Mouse (Mus musculus) brain, embryonic 18.5 days (tissue): ENCODE data around the gene Cd82.

Source experiments
- DNase-seq: peaks from one replicate; pipeline ENCODE4 v3.0.0-alpha.2; 2012; ENCODE audit warnings: low read depth, low spot score

Gene Cd82

GRCm38 (mm10) chr2:93445237-93445651, 17.7 kb downstream of the Cd82 start:
- no peak for DNase-seq

DNA sequence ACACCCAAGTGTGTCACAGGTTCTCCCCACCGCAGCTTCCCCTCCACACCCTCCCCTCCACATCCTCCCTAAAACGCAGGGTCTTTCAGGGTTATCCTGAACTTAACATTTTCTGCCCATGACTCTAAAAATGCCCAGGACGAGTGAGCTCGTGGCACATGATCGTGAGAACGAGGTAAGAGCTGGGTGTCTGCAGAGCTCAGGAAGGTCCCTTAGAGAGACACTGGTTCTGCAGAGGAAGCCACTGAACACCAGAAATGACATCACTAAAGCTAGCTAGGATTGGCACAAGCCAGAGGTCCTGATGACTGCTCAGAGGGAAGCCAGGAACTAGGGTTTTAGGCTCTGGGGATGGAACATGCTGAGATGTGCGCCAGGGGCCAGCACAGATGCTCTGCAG, 18.7 kb downstream of the Cd82 start:
- DNase-seq = no peak

DNA sequence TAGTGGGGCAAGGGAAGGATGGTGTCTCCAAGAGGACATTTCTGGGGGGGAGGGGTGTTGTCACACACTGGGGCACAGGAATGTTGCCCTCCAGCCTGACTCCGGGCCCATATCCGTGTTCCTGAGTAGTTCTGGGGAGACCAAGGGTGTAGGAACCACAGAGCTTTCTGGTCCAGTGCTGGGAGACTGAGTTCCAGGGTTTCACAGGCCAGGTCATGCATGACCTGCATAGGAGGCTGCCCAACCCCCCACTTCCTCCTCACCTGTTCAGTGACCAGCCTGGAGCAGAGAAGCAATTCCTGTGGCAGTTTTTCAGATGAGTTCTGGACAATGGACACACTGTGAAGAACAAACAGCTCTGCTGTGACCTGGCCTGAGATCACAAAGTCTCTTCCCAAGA, 19.8 kb downstream of the Cd82 start:
- no peak for DNase-seq

- no peak for DNase-seq
Measured at GRCm38 (mm10) chr2:93439812-93440559, 23.0 kb downstream of the Cd82 start.

DNA sequence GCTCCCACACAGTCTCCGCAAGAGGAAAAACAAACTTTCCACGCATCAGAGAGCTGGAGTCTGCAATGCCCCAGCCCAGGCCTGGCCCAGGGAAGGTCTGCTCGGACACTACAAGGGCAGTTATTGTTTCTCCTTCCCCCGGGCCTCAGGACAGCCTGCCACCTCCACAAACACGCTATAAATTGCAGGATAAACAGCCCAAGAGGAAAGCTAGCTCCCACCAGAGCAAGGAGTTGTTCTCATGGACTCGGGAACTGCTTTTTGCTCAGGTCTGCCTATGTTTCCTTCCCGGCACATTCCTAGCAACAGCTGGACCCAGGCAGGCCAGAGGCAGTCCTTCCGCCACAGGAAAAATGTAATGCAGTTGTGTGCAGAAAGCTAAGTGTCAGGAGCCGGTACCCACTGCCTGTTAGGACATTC, 23.6 kb downstream of the Cd82 start:
- DNase-seq = no peak

DNA sequence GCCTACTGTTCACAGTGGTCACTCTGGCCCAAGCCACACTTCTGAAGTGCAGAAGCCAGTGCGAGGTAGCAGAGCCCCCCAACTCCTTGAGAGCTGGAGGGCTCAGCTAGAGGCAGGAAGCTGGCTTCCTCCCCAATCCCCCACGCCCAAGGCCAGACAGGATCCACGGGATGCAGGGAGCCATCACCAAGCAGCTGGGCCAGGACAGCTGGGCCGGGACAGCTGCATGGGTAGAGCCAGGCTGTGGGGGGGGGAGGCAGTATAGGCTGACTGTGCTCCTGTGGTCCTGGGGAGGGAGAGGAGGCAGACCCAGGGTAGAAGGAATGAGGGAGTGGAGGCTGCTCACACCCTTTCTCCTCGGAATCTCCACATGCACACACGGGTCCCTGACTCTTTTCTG, 24.6 kb downstream of the Cd82 start:
- DNase-seq = no peak

- DNase-seq = no peak
Measured at GRCm38 (mm10) chr2:93435577-93435976, 27.4 kb downstream of the Cd82 start.

GRCm38 (mm10) chr2:93434896-93435295, 28.0 kb downstream of the Cd82 start:
- no peak for DNase-seq

DNA sequence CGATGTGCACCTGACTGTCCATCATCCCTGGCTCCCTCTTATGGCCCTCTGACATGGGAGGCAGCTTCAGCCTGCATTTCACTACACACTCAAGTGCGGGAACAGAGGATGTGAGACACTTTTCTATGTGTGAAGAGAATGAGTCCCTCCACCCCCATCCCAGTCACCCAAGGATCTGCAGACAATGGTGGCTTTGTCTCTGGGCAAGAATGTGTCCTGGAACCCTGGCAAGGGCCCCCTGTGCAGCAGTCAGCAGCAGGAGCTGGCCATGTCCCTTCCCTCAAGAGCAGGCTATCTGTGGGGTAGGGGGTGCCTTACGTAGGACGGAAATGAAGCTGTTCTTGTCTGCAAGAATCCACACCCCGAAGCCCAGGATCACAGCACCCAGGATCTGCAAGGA, 29.4 kb downstream of the Cd82 start:
- DNase-seq = no peak

DNA sequence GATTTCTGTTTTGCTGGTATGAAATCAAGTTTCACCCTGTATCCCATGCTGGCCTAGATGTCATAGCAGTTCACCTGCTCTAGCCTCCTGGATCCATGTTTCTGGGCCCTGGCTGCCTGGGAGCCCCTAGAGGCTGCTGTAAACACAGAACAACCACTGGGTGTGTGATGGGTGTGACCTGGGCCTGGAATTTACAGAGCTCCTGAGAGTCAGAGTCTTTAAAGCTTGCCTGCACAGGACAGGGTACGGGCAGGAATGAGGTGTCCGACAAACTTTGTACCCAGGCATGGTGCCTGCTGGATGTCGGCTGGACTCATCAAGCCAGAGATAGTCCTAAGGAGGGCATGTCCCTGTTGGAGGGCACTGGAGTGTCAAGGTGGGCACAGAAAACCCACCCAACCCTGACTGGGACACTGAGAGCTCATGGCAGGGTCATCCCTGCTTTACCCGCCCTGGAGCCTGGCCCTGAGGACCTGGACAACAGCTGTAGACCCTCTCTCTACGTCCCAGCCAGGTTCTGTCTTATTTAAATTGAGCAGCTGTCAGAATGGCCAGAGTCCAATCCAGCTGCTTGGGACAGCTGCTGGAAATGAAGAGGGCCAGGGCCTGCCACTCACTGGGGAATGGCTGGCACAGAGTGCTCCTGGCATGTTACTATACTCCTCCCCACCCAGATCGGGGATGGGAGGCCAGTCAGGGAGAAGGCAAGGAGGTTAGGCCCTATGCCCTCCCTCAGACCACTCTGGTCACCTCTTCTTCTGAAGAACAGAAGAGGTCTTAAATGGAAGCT, 30.1 kb downstream of the Cd82 start:
- no peak for DNase-seq

DNA sequence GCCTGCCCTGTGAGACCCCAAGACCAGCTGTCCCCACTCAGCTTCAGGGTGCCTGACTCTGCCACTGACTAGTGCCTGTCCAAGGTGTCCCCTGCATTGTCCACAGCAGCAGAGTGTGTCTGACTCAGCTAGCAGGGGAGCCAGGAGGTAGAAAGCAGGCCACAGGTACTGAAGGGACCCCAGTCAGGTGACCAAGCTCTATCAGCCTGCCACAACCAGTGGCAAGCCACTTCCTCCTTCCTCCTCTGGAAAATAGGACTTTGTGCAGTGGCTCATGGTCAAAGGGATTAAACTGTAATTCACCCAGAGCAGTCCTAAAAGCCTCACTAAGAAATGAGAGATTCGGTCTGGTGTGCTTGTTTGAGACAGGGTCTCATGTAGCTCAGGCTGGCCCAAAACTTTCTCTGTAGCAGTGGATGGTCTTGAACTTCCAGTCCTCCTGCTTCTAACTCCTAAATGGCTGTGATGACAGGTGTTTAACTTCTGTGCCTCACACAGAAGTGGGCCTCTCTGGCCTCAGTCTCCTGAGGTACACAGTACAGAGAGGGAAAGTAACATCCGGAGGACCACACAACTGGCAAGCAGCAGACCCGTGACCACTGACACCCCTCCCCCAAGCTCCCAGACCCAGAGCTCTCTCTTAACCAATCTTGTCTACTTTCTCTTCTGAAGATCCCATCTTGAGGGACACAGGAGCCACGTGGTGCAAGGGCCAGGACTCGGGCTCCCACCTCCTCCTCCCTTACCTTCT, 31.2 kb downstream of the Cd82 start:
- no peak for DNase-seq

DNA sequence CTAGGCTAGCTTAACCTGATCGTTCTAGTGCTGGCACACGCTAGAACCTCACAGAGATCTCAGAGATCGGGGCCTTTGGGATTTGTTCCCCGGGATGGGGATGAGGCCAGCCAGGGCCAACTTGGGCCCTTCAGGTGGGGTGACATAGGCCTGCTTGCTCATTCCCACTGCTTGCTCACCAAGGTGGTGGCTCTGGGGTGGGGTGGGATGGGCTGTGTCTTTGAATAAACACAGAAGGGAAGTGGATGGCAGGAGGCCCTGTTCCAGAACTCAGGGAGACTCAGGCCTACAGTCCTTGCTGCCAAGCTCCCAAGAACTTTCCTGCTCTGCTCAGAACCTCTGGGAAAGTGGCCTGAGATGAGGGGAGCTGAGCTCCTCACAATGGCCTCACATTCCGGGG, 31.9 kb downstream of the Cd82 start:
- no peak for DNase-seq

GRCm38 (mm10) chr2:93428004-93428531, 34.9 kb downstream of the Cd82 start:
- no peak for DNase-seq

GRCm38 (mm10) chr2:93427000-93427715, 35.8 kb downstream of the Cd82 start:
- no peak for DNase-seq

DNA sequence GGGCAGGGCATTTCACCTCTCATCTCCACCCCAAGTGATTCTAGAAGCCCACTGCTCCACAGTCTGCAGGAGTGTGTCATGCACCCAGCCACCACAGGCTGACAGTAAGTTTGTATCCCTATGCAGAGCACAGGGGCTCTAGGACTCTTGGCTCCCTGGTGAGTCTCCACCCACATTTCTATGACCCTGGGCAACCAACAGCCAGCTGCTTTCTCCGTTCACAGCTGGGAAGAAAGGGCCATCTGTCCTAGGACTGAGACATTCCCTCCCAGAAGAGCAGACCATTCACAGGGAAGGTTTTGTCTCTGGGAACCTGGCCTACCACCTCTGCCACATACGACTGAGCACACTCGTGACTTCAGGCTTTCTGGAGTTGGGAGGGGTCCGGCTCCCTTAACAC, 37.1 kb downstream of the Cd82 start:
- DNase-seq = no peak

- DNase-seq = no peak
Measured at GRCm38 (mm10) chr2:93424307-93424984, 38.5 kb downstream of the Cd82 start.

DNA sequence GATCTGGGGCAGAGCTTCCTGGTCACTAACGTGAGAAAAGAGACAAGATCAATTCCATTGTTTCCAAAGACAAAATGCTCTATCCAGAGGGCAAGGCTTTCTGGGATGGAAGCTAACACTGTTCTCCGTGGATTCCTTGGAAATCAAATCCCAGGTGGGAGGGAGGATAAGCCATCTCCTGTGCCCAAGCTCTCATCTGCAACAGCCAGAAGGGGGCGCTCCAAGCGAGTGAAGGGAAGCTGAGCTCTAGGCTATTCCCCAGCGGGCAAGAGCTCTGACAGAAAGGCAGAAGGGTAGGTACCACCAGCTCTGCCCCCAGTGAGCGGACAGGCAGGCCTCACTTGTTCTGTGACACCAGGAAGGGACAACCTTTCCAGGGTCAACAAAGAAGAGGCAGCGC, 41.6 kb downstream of the Cd82 start:
- DNase-seq = no peak

- DNase-seq = no peak
Measured at GRCm38 (mm10) chr2:93419971-93420370, 43.0 kb downstream of the Cd82 start.

- DNase-seq = no peak
Measured at GRCm38 (mm10) chr2:93418396-93418795, 44.5 kb downstream of the Cd82 start.

DNA sequence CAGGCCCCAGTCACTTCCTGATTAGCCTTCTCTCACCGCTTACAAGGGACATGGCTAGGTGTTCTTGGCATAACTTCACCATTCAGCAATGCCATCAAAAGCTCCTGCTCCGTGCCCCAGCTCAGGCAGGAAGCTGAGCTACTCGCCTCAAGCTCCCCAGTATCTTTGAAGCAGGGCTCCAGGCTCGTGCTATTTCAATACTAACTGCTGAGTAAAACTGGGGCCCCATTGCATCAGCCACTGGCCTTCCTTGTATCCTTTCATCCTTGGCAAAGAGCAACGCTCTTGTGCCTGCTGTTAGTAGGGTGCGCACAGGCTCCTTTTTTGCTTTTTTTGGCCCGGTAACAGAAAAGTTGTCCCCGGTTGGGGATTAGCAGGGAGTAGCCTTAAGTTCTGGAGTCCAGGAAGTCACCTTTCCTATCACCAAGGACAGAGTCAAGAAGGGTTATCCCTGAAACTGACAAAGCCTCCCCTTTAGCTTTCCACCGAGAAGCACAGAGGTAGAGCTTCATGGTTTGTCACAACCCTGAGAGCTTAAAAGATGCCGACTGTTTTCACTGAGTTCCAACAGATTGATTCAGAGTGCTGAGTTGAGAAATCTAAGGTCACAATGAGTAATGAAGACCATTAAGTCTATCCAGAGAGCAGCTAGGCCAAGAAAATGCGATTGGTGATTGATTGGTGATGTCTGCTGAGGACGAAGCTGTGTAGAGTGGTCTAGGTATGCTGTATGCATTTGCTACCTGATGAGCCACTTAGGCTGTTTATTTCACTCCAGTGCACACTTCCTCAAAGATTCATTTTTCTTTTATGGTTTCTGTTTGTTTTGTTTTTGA, 45.8 kb downstream of the Cd82 start:
- no peak for DNase-seq
